Mouse (Mus musculus): ENCODE results near the gene Pomt1. TPM values are rescaled to one million over a fixed set of nuclear protein-coding genes. Genes with fewer than 3 reads are reported as not detected.
A peak's percentile ranks its signal among the peaks of the same experiment; 100 is the strongest.

The Pomt1 gene
- total RNA-seq, 2 experiments from 2014 or later, result 11.5 TPM

DNA sequence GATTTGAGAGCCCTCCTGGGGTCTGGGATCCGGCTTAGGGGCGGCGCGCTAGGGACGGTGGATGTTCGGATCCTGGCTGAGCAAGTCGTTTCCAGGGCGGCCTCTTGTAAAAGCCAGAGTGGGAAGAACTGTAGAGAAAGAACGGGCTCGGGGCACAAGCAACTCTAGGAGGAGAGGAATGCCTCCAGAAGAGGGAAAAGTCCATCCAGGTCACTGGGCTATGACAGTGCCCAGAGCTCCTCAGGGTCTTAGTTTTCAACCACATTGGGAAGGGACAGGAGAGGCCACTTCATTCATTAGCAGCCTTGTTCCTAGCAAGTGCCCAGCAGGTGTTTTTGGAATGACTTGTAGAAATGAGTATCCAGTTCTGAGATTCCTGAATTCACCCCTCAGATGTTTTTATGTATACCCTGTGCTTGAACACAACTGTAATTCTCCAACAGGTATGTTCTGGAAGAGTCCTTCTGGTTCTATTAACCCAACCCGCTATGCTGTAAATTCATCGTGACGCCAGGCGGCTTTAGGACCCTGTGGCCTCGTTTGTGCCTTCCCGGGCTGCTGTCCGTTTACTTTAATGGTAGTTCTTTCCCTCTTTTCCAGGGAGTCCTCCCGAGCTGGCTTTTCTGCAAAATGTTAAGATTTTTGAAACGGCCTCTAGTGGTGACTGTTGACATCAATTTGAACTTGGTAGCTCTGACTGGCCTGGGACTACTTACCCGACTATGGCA, 534 bp downstream of the Pomt1 start:
- Histone ChIP-seq H3K4me3 (peak overlapping the region; percentile 75), H3K27ac (peak overlapping the region; percentile 92)
- peak; percentile 57 for DNase-seq
- peak; percentile 60 for TF ChIP-seq CTCF (IDR thresholded peaks at IDR 0.05)
- intact Hi-C loops (cut with DNase I), result loop anchor here (5.0 kb wide), 1 partner anchor 85 kb away; the partner anchor contains the start of gene Prrc2b

DNA sequence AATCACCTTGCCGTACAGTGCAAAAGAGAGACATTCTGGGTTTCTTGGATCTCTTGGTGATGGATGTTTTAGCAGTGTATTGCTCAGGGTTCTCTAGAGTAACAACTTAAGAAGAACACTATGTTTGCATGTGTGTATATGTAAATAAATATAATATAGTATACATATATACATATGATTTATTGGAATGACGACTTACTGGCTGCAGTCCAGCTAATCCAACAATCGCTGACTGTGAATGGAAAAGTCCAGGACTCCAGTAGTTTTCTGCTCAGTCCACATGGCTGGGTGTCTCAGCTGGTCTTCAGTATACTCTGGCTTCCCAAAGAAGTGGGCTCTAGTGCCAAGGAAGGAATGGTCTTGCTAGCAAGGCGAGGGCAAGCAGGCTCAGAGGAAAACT, 1.2 kb downstream of the Pomt1 start:
- DNase-seq, result no peak
- intact Hi-C loops (cut with DNase I), result loop anchor here (5.0 kb wide), 1 partner anchor 85 kb away; the partner anchor contains the start of gene Prrc2b
- peak overlapping the region; percentile 75 for H3K4me3 ChIP-seq
- peak overlapping the region; percentile 92 for H3K27ac ChIP-seq
- no peak for TF ChIP-seq CTCF (IDR thresholded peaks at IDR 0.05)

DNA sequence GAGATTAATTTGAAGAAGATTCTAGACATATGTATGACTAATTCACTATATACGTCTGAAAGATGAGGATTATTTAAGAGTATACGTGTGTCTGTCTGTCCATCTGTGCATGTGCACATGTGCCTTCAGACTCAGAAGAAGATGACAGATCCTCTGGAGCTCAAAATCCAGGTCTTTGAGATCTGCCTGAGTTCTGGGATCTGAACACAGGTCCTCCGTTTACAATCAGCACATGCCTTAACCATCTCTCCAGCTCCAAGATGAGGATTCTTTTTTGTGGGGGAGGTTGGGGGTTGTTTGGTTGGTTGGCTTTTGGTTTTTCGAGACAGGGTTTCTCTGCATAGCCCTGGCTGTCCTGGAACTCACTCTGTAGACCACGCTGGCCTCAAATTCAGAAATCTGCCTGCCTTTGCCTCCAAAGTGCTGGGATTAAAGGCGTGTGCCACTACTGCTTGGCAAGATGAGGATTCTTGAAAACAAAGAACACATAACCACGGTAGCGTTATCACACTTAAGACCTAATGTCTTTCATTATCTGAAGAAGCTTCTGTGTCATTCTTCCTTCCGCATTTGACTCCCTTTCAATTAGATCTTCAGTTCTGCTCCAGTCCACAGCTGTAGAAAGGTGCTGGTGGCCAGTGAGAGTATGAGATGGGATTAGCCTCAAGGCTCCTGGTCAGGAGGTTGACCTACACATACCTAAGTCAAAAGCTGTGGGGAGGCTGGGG, 2.5 kb downstream of the Pomt1 start:
- Histone ChIP-seq H3K27ac (no peak overlapping the region), H3K4me3 (no peak overlapping the region)
- no peak for DNase-seq
- intact Hi-C loops (cut with DNase I), result loop anchor here (5.0 kb wide), 1 partner anchor 87 kb away; the partner anchor contains the start of gene Prrc2b
- TF ChIP-seq CTCF (IDR thresholded peaks at IDR 0.05), result no peak

DNA sequence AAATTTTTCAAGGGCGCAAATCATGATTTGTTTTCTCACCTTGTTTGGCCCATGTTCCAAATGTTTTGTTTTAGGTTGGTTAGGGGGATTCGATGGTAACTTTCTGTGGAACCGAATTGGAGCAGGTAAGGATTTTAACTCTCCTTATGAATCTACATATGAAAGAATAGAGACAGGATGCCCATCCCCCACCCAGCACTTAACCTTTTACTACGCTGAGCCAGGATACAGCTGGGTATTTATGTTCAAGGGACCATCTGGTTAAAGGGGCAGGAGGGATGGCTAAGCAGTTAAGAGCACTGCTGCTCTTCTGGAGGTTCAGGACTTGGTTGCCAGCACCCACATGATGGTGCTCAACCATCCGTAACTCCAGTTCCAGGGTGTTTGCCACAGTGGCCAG, 4.2 kb downstream of the Pomt1 start:
- no peak for DNase-seq
- intact Hi-C loops (cut with DNase I), result no loop called here

DNA sequence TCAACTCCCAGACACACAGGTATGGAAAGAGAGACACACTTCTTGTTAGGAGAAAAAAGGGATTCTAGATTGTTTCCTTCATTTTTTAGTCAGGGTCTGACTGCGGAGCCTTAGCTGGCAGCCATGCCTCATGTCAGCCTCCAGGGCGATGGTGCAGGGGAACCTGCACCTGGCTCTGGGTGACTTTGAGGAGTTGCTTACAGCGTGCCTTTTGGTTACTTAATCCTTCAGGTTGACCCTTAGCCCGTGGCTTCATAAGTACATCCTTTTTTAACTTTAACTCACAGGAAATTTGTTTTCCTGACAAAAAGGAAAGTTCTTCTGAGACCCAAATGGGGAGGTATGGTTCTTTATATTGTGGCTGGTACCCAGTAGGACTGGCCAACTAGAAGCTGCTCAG, 6.6 kb downstream of the Pomt1 start:
- Histone ChIP-seq H3K27ac (no peak overlapping the region), H3K4me3 (no peak overlapping the region)
- no peak for TF ChIP-seq CTCF (IDR thresholded peaks at IDR 0.05)
- intact Hi-C loops (cut with DNase I), result no loop called here
- no peak for DNase-seq

More for the DNA sequence above, 4.2 kb downstream of the Pomt1 start:
- Histone ChIP-seq H3K4me3 (no peak overlapping the region), H3K27ac (no peak overlapping the region)
- TF ChIP-seq CTCF (IDR thresholded peaks at IDR 0.05), result no peak

DNA sequence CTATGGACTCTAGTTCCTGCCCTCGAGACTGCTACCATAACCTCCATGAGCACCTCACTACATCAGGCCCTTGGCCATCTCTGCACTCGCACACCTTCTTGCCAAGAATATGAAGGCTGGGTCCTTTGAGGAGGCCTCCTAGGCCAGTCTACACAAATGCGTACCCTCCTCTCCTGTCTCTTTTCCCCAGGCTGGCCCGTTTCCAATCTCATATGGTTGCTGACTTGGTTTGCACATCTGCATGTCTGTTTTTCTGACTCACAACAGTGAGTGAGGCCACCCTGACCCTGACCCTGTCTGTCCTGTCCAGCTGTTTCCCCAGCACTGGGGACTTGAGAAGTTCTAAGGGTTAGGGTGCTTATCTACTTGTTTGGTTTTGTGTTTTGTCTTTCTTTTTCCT, 10.4 kb downstream of the Pomt1 start:
- H3K27ac ChIP-seq, result peak overlapping the region; percentile 20; the same call in 1 of the 2 replicates
- intact Hi-C loops (cut with DNase I), result no loop called here
- DNase-seq, result peak; percentile 23
- no peak overlapping the region for H3K4me3 ChIP-seq
- TF ChIP-seq CTCF (IDR thresholded peaks at IDR 0.05), result no peak

DNA sequence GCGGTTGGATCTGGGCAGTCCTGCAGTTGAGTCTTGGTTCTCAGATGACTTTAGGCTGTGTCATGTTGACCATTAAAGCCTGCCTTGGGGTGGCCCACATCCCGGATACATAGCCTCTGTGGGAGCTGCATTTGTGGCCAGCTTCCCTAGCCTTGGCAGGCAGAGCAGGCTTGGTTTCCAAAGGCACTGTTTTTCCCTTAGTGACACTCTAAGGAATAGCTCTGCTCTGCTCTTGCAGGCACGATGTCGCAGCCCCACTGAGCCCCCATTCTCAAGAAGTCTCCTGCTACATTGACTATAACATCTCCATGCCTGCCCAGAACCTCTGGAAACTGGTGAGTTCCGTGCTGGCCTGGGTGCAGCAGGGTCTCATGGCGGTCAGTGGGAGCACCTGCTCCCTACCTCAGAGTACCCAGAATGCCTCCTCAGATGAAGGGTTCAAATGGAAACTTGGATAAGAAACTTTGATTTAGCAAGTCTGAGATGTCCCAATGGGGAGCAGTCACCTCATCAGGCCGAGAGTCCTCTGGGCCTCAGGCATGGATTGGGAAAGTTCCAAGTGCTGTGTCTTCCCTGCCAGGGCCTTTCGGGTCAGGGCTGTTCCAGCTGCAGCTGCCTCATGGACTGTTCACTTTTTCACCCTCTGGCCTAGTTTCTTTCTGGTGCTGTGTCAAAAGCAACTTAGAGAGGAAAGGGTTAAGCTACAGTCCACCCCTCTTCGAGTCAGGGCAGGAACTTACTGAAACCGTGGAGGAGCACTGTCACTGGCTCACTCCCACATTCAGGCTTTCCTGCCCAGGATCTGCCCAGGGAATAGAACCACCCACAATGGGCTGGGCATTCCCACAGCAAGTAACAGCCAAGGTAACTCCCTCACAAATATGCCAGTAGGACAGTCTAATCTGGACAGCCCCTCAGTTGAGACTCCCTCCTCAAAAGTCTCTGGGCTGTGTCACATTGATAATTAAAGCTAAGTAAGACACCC, 12.3 kb downstream of the Pomt1 start:
- TF ChIP-seq CTCF (IDR thresholded peaks at IDR 0.05), result no peak
- peak; percentile 75 for DNase-seq
- Histone ChIP-seq H3K4me3 (no peak overlapping the region), H3K27ac (peak overlapping the region; percentile 66)
- intact Hi-C loops (cut with DNase I), result no loop called here

DNA sequence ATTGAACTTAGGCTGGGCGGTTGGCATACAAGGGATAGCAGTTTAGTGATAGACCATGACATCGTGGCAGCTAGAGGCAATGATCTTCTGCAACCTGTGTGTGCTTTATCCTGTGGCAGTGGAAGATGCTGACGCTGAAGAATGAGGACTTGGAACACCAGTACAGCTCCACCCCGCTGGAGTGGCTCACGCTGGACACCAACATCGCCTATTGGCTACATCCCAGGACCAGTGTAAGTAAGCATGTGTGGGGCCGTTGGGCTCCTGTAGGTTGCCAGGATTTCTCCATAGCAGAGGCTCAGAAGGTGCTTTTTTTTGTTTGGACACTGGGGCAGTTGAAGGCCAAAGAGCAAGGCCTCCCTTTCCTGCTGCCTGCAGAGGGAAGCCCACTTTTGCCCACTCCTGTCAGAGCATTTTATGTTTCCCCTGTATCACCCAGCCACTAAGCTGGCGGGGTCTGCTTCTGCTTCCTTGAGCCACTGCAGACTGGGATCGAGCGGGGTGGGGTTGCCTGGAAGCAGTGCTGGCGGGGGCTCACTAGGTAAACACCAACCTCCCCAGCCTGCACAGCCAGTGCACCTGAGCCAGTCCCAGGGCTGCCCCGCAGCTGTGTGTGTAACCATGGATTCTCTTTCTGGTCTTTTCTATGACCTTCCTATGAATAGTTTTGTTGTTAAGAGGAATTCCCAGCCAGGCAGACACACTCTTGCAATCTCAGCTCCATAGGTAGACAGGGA, 15.6 kb downstream of the Pomt1 start:
- Histone ChIP-seq H3K27ac (peak overlapping the region; percentile 59), H3K4me3 (no peak overlapping the region)
- no peak for TF ChIP-seq CTCF (IDR thresholded peaks at IDR 0.05)
- DNase-seq, result peak; percentile 78
- intact Hi-C loops (cut with DNase I), result no loop called here

DNA sequence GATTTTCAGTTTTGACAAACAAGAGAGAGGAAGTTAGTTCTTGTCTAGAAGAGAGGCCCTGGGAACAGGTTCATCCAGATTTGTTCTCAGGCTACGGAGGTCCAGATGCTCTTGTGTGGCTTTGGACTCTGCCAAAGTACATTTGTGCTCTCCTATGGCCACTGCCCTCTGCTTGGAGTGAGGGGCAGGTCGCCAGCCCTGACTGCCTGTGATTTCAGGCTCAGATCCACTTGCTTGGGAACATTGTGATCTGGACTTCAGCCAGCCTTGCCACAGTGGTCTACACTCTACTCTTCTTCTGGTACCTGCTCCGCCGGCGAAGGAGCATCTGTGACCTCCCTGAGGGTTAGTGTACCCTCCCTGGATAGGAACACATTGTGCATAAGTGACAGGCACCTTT, 16.3 kb downstream of the Pomt1 start:
- intact Hi-C loops (cut with DNase I), result no loop called here
- Histone ChIP-seq H3K27ac (peak overlapping the region; percentile 59; the same call in 1 of the 2 replicates), H3K4me3 (no peak overlapping the region)
- no peak for TF ChIP-seq CTCF (IDR thresholded peaks at IDR 0.05)
- DNase-seq, result no peak

DNA sequence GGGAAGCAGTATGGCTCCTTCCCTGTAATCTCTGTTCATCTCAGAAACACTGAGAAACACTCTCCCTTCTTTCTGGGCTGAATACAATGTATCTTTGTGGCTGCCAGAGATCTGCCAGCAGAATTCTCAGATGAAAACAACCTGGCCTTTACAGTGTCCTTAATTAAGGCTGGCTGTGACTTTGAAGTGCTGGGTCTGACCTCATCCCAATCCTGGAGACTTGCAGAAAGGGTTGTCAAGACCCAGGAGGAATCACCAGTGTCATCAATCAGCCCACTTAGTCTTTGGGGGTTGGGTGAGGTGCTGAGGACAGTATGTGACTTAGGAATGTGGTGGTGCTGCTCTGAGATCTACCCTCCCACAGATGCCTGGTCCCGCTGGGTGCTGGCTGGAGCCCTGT, 17.0 kb downstream of the Pomt1 start:
- no peak for TF ChIP-seq CTCF (IDR thresholded peaks at IDR 0.05)
- no peak for DNase-seq
- Histone ChIP-seq H3K4me3 (no peak overlapping the region), H3K27ac (no peak overlapping the region)
- intact Hi-C loops (cut with DNase I), result no loop called here

DNA sequence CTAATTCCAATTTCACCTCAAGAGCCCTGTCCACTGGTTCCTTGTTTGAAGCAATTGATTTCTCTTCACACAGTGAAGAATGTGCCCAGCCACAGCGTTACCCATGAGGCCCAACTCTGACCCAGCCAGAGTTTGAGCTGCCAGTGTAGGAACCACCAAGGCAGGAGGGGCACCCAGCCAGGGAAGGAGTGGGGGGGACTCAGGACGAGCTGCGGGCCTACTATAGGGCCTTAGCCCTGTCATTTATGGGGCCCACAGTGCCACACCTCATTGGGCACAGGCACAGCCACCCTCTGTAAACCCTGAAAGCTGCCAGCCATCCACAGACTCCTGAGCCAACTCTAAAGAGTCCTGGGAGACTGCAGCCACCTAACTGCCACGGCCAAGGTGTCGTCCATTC, 18.2 kb downstream of the Pomt1 start:
- Histone ChIP-seq H3K27ac (no peak overlapping the region), H3K4me3 (no peak overlapping the region)
- no peak for TF ChIP-seq CTCF (IDR thresholded peaks at IDR 0.05)
- intact Hi-C loops (cut with DNase I), result no loop called here
- no peak for DNase-seq

DNA sequence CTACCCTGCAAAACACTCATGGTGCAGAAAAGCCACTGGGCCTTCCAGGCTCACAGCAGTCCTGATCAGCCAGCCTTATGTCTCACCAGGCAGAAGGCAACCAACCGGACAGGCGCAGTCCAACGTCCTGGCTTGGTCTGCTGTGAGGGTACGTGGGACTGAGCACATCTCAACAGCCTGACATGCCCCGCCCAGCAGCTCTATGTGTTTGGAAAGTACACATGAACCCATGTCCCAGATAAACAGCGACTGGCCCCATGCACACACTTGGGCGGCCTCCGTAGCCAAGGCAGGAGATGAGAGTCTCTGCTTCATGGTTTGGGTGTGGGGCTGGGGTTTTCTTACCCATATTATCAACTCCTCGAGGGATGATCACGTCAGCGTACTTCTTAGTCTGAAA, 19.9 kb downstream of the Pomt1 start:
- intact Hi-C loops (cut with DNase I), result no loop called here
- Histone ChIP-seq H3K27ac (no peak overlapping the region), H3K4me3 (no peak overlapping the region)
- peak; percentile 18 for DNase-seq
- TF ChIP-seq CTCF (IDR thresholded peaks at IDR 0.05), result no peak
